Mouse (Mus musculus): Measurements from ENCODE around the gene Gm21865. TPM values are rescaled to one million over a fixed set of nuclear protein-coding genes. Genes with fewer than 3 reads are reported as not detected.
"Not testable (repeated sequence)": the region's sequence is repeated elsewhere in the genome, so short reads cannot be mapped to it uniquely, and the experiment has no call there.

The Gm21865 gene
- not detected for total RNA-seq (2021)
- long read RNA-seq, experiment 1: 0 reads
- long read RNA-seq, experiment 2: 0 reads

- DNase-seq: not testable (repeated sequence)
These were observed at the start of gene Gm21865 for GRCm38 (mm10) chrY:40316803-40317202. Gm21865 (minus strand) TSS chrY:40316903.

Other genes starting within 250 kb of the Gm21865 start
- gene Gm21882, start 64.6 kb upstream of the Gm21865 start, total RNA-seq (2021): not detected